Comparison of ENCODE assay signal across 8 mouse cellular contexts in genomic region chr13:22050591-22051522, GRCm38 (mm10). TPM values are rescaled to one million over a fixed set of nuclear protein-coding genes. Genes with fewer than 3 reads are reported as not detected.
DNase-seq lines count a peak whose midpoint lies in the region; ATAC-seq and TF ChIP-seq lines count a peak whose summit lies in the region.

No protein-coding gene starts in this region.

- peak overlapping the region; percentile 70 for H3K9ac ChIP-seq in ES-E14 (ENCODE audit: insufficient read depth, low read depth, low read length, poor library complexity, severe bottlenecking)
- peak overlapping the region; percentile 66 for H3K9ac ChIP-seq in forebrain, embryonic 15.5 days (replicated peaks)
- peak overlapping the region; percentile 53; the same call in 1 of the 2 replicates for H3K9ac ChIP-seq in neural tube, embryonic 14.5 days (replicated peaks; ENCODE audit: low read depth, low read length)

- intact Hi-C loops in heart, postnatal 25 days (cut with DNase I): no loop called here

- no peaks in the 10 kb centered on the region for H3K4me1 ChIP-seq in ES-E14 (ENCODE audit: control insufficient read depth in 2 of 2, insufficient read depth in 2 of 2, low read length in 2 of 2, poor library complexity in 1 of 2)
- peaks cover 9% of the 10 kb centered on the region for H3K4me1 ChIP-seq in forebrain, embryonic 15.5 days
- 0 out of 2 replicates have a peak, but pooled peaks cover 3% of the 10 kb centered on the region for H3K4me1 ChIP-seq in neural tube, embryonic 14.5 days (ENCODE audit: control insufficient read depth, insufficient read depth, low read length)
- H3K4me1 ChIP-seq in testis, adult 2 months (ENCODE audit: control insufficient read depth, insufficient read depth, low read length): peaks cover 6% of the 10 kb centered on the region

- H3K4me2 ChIP-seq in forebrain, embryonic 15.5 days (replicated peaks): peak overlapping the region; percentile 65
- peak overlapping the region; percentile 59 for H3K4me2 ChIP-seq in neural tube, embryonic 14.5 days (ENCODE audit: low read depth, low read length)

- in situ Hi-C loops in ES-E14 (cut with MboI; ENCODE audit: low sequenced_read_pairs in 2 of 2, unreplicated experiment in 2 of 2): loop anchor here in 1 of 2 experiments (10.0 kb wide), 1 partner anchor 1354 kb away; no protein-coding TSS in a partner anchor

- H3K27me3 ChIP-seq in forebrain, embryonic 15.5 days: no peaks in the 10 kb centered on the region
- no peaks in the 10 kb centered on the region for H3K27me3 ChIP-seq in neural tube, embryonic 14.5 days (ENCODE audit: control insufficient read depth, insufficient read depth, low read length)
- no peaks in the 10 kb centered on the region for H3K27me3 ChIP-seq in testis, adult 2 months (ENCODE audit: control insufficient read depth, insufficient read depth, low read length)

- under 1% methylated on average over 52 of the region's 52 CpGs for WGBS in forebrain, embryonic 15.5 days
- WGBS in neural tube, embryonic 14.5 days: under 1% methylated on average over 52 of the region's 52 CpGs

- TF ChIP-seq POLR2A in testis, adult 2 months (IDR thresholded peaks at IDR 0.05; ENCODE audit: control insufficient read depth, low read depth, low read length): no peak

- H3K27ac ChIP-seq in ES-E14 (ENCODE audit: insufficient read depth, low read depth, low read length, poor library complexity, severe bottlenecking): no peak overlapping the region
- H3K27ac ChIP-seq in forebrain, embryonic 15.5 days (replicated peaks): peak overlapping the region; percentile 94
- peak overlapping the region; percentile 83 for H3K27ac ChIP-seq in neural tube, embryonic 14.5 days (ENCODE audit: low read depth, low read length)
- no peak overlapping the region for H3K27ac ChIP-seq in testis, adult 2 months (ENCODE audit: control insufficient read depth, insufficient read depth, low read depth, low read length)

- TF ChIP-seq CTCF in testis, adult 2 months (IDR thresholded peaks at IDR 0.05; ENCODE audit: control insufficient read depth, insufficient read depth, insufficient replicate concordance, low read depth, low read length): peak; percentile 53; the same call in 1 of the 2 replicates

- H3K36me3 ChIP-seq in ES-E14 (ENCODE audit: control insufficient read depth, insufficient read depth, low read length, poor library complexity, severe bottlenecking): no peaks in the 10 kb centered on the region
- H3K36me3 ChIP-seq in forebrain, embryonic 15.5 days: no peaks in the 10 kb centered on the region
- H3K36me3 ChIP-seq in neural tube, embryonic 14.5 days (ENCODE audit: control insufficient read depth, insufficient read depth, low read length): no peaks in the 10 kb centered on the region
- no peaks in the 10 kb centered on the region for H3K36me3 ChIP-seq in testis, adult 2 months (ENCODE audit: control insufficient read depth, insufficient read depth, low read length)

- H3K4me3 ChIP-seq in ES-E14 (ENCODE audit: insufficient read depth in 1 of 2, low read depth in 1 of 2, low read length in 2 of 2, poor library complexity in 1 of 2, severe bottlenecking in 1 of 2): peak overlapping the region; percentile 64 to 83
- peak overlapping the region; percentile 61 for H3K4me3 ChIP-seq in forebrain, embryonic 15.5 days
- H3K4me3 ChIP-seq in neural tube, embryonic 14.5 days (ENCODE audit: low read depth, low read length): peak overlapping the region; percentile 51
- peak overlapping the region; percentile 42 for H3K4me3 ChIP-seq in testis, adult 2 months (ENCODE audit: control insufficient read depth, low read depth, low read length)

- peak; percentile 96 for ATAC-seq in forebrain, embryonic 15.5 days (replicated peaks)
- ATAC-seq in neural tube, embryonic 14.5 days (ENCODE audit: low read depth): peak; percentile 97

- H3K9me3 ChIP-seq in ES-E14 (ENCODE audit: control insufficient read depth, insufficient read depth, low read depth, low read length): no peaks in the 10 kb centered on the region
- H3K9me3 ChIP-seq in forebrain, embryonic 15.5 days: no peaks in the 10 kb centered on the region
- no peaks in the 10 kb centered on the region for H3K9me3 ChIP-seq in neural tube, embryonic 14.5 days (ENCODE audit: control insufficient read depth, low read length)

- peak; percentile 94 for DNase-seq in ES-E14 (ENCODE audit: low read depth, low spot score)
- DNase-seq in cerebellum, adult 11-12 months: peak; percentile 69
- DNase-seq in heart, postnatal 25 days (ENCODE audit: low spot score): peak; percentile 76
- peak; percentile 86 to 94 for DNase-seq in layer of hippocampus, adult 18-20 months (ENCODE audit: low spot score in 2 of 2)
- DNase-seq in lung, adult 18-20 months: peak; percentile 89 to 91

TF ChIP-seq in ES-E14, 5 proteins besides CTCF, POLR2A, EP300 and RAD21:
- peak; percentile 59; the same call in 1 of the 2 replicates for TF ChIP-seq MAFK (IDR thresholded peaks at IDR 0.05; ENCODE audit: insufficient read depth, low read depth, low read length)
- peak; percentile 62; the same call in 1 of the 2 replicates for TF ChIP-seq HCFC1 (IDR thresholded peaks at IDR 0.05; ENCODE audit: borderline replicate concordance, insufficient read depth, low read length)
- no peak; the same call in 1 of the 2 replicates for TF ChIP-seq CHD2 (IDR thresholded peaks at IDR 0.05; ENCODE audit: low read depth, low read length)

RNA-seq across cellular contexts. Expression of gene Hist1h2bj, which starts 7.8 kb away (rescaled TPM):
- 1,371 and 1,735 TPM in 2 replicates for total RNA-seq in ES-E14 (2012; rRNA removed)
- polyA plus RNA-seq in forebrain, embryonic 15.5 days (2015; fragmentation: Nextera tagmentation; extraction: Ambion mirVana): 6.8 and 7.3 TPM in 2 replicates
- 10 to 100 TPM in 1 of 2 experiments, 1 to 10 TPM in 1; 5.6 to 14.3 TPM for total RNA-seq in heart, postnatal 25 days (2021)
- total RNA-seq in layer of hippocampus, adult 18-20 months (2021): 10 to 100 TPM in 1 of 2 experiments, 1 to 10 TPM in 1; 8.3 to 13.2 TPM
- polyA plus RNA-seq in neural tube, embryonic 14.5 days (2014; fragmentation: Nextera tagmentation; extraction: Ambion mirVana): 1.4 and 1.9 TPM in 2 replicates
- polyA plus RNA-seq in testis, adult 2 months (2012; rRNA removed): 7.9 and 8.5 TPM in 2 replicates

RNA-seq across cellular contexts. Expression of gene Hist1h2ag, which starts 8.1 kb away (rescaled TPM):
- 786 and 868 TPM in 2 replicates for total RNA-seq in ES-E14 (2012; rRNA removed)
- polyA plus RNA-seq in forebrain, embryonic 15.5 days (2015; fragmentation: Nextera tagmentation; extraction: Ambion mirVana): 19.7 and 27.8 TPM in 2 replicates
- 10 to 100 TPM in 1 of 2 experiments, 1 to 10 TPM in 1; 7.9 to 12.1 TPM for total RNA-seq in heart, postnatal 25 days (2021)
- 10 to 100 TPM in 1 of 2 experiments, 1 to 10 TPM in 1; 7.8 to 10.3 TPM for total RNA-seq in layer of hippocampus, adult 18-20 months (2021)
- polyA plus RNA-seq in neural tube, embryonic 14.5 days (2014; fragmentation: Nextera tagmentation; extraction: Ambion mirVana): 2.9 and 3.8 TPM in 2 replicates
- polyA plus RNA-seq in testis, adult 2 months (2012; rRNA removed): 4.8 and 6.5 TPM in 2 replicates

RNA-seq across cellular contexts. Expression of gene Hist1h4i, which starts 9.7 kb away (rescaled TPM):
- total RNA-seq in ES-E14 (2012; rRNA removed): 814 and 830 TPM in 2 replicates
- 16.9 and 19.2 TPM in 2 replicates for polyA plus RNA-seq in forebrain, embryonic 15.5 days (2015; fragmentation: Nextera tagmentation; extraction: Ambion mirVana)
- total RNA-seq in heart, postnatal 25 days (2021): 10 to 100 TPM; 17.8 to 19.0 TPM
- 10 to 100 TPM; 65.4 to 84.2 TPM for total RNA-seq in layer of hippocampus, adult 18-20 months (2021)
- polyA plus RNA-seq in neural tube, embryonic 14.5 days (2014; fragmentation: Nextera tagmentation; extraction: Ambion mirVana): 5.7 and 5.8 TPM in 2 replicates
- polyA plus RNA-seq in testis, adult 2 months (2012; rRNA removed): 3.7 and 6.6 TPM in 2 replicates

RNA-seq across cellular contexts. Expression of gene Hist1h2bk, which starts 15.2 kb away (rescaled TPM):
- total RNA-seq in ES-E14 (2012; rRNA removed): 1,340 and 1,966 TPM in 2 replicates
- 4.5 and 4.6 TPM in 2 replicates for polyA plus RNA-seq in forebrain, embryonic 15.5 days (2015; fragmentation: Nextera tagmentation; extraction: Ambion mirVana)
- 10 to 100 TPM; 17.2 to 23.4 TPM for total RNA-seq in heart, postnatal 25 days (2021)
- total RNA-seq in layer of hippocampus, adult 18-20 months (2021): 10 to 100 TPM; 11.4 to 16.1 TPM
- 0.98 TPM in 1 of 2 replicates, not detected in the other for polyA plus RNA-seq in neural tube, embryonic 14.5 days (2014; fragmentation: Nextera tagmentation; extraction: Ambion mirVana)
- 10.0 and 11.3 TPM in 2 replicates for polyA plus RNA-seq in testis, adult 2 months (2012; rRNA removed)

RNA-seq across cellular contexts. Expression of gene Hist1h2ah, which starts 15.5 kb away (rescaled TPM):
- 1,543 and 2,450 TPM in 2 replicates for total RNA-seq in ES-E14 (2012; rRNA removed)
- polyA plus RNA-seq in forebrain, embryonic 15.5 days (2015; fragmentation: Nextera tagmentation; extraction: Ambion mirVana): 2.5 and 9.8 TPM in 2 replicates
- 10 to 100 TPM; 32.9 to 34.9 TPM for total RNA-seq in heart, postnatal 25 days (2021)
- 10 to 100 TPM in 1 of 2 experiments, 1 to 10 TPM in 1; 4.9 to 45.9 TPM for total RNA-seq in layer of hippocampus, adult 18-20 months (2021)
- not detected in 2 replicates for polyA plus RNA-seq in neural tube, embryonic 14.5 days (2014; fragmentation: Nextera tagmentation; extraction: Ambion mirVana)
- polyA plus RNA-seq in testis, adult 2 months (2012; rRNA removed): 1.8 and 3.7 TPM in 2 replicates

Comparison
In these comparisons a context has a peak if more than half of its experiments do, and no peak if none do; other contexts are left out.
1. H3K27ac ChIP-seq: peak in forebrain, embryonic 15.5 days (single experiment) and neural tube, embryonic 14.5 days (single experiment); none in ES-E14 (single experiment) and testis, adult 2 months (single experiment).
2. RNA of gene Hist1h2bj, which starts 7.8 kb away (total RNA-seq): 1,371 to 1,735 TPM in ES-E14; 5.6 to 14.3 TPM in heart, postnatal 25 days and 8.3 to 13.2 TPM in layer of hippocampus, adult 18-20 months; every median in the first group is over 10 times any median in the second.
3. RNA of gene Hist1h2ag, which starts 8.1 kb away (total RNA-seq): 786 to 868 TPM in ES-E14; 7.9 to 12.1 TPM in heart, postnatal 25 days and 7.8 to 10.3 TPM in layer of hippocampus, adult 18-20 months; every median in the first group is over 10 times any median in the second.
4. Peak in every context shown above with its lines, with median percentiles within 50 percentile points of each other: DNase-seq, H3K4me3 ChIP-seq and H3K9ac ChIP-seq.